Mouse (Mus musculus) liver, embryonic 11.5 days (tissue): ENCODE data around the gene Rdh19. TPM values are rescaled to one million over a fixed set of nuclear protein-coding genes. Genes with fewer than 3 reads are reported as not detected.
"Not testable (repeated sequence)": the region's sequence is repeated elsewhere in the genome, so short reads cannot be mapped to it uniquely, and the experiment has no call there.

Source experiments
- ATAC-seq: fragments of 200-750 bp; cut with Nextera tagmentation; replicated peaks from 2 replicates; pipeline ENCODE4 v1.8.0; 2017; ENCODE audit warnings: moderate number of reproducible peaks, mild to moderate bottlenecking, moderate TSS enrichment, moderate library complexity; ENCODE audit not compliant: low FRiP score
- DNase-seq: peaks from one replicate; pipeline ENCODE4 v3.0.0-alpha.2; 2017; ENCODE audit warnings: low spot score
- H3K27ac ChIP-seq: fragments of 300-500 bp; sonication (generic); 2 replicates; pipeline ENCODE4 v1.5.1; 2014; ENCODE audit warnings: mild to moderate bottlenecking, low read depth, low read length, control low read depth
- H3K27me3 ChIP-seq: fragments of 300-500 bp; sonication (generic); replicated peaks from 2 replicates; pipeline ENCODE4 v1.6.1; 2014; ENCODE audit warnings: low read length, mixed read lengths; ENCODE audit not compliant: control insufficient read depth, insufficient read depth
- H3K36me3 ChIP-seq: fragments of 300-500 bp; sonication (generic); 2 replicates; pipeline ENCODE4 v1.6.1; 2014; ENCODE audit warnings: mild to moderate bottlenecking, low read length, moderate library complexity, mixed read lengths; ENCODE audit not compliant: control insufficient read depth, insufficient read depth
- H3K4me1 ChIP-seq: fragments of 300-500 bp; sonication (generic); replicated peaks from 2 replicates; pipeline ENCODE4 v1.6.1; 2014; ENCODE audit warnings: low read length, mixed read lengths; ENCODE audit not compliant: control insufficient read depth, insufficient read depth
- H3K4me2 ChIP-seq: fragments of 300-500 bp; sonication (generic); 2 replicates; pipeline ENCODE4 v1.6.1; 2014; ENCODE audit warnings: mild to moderate bottlenecking, control low read depth, moderate library complexity
- H3K4me3 ChIP-seq: fragments of 300-500 bp; sonication (generic); 2 replicates; pipeline ENCODE4 v1.5.1; 2014; ENCODE audit warnings: low read depth, low read length, control low read depth
- H3K9ac ChIP-seq: fragments of 300-500 bp; sonication (generic); 2 replicates; pipeline ENCODE4 v1.6.1; 2014; ENCODE audit warnings: low read depth, low read length, control low read depth
- H3K9me3 ChIP-seq: fragments of 300-500 bp; sonication (generic); 2 replicates; pipeline ENCODE4 v1.6.1; 2016; ENCODE audit warnings: low read length, inconsistent platforms, mixed read lengths; ENCODE audit not compliant: control insufficient read depth
- WGBS: fragments of 180-500 bp; shearing (Covaris S2); extraction: QIAGEN DNeasy Blood & Tissue Kit; methylation state at CpG from one replicate; pipeline ENCODE4 v1.1.7; 2014; 5-methylcytosine and 5-hydroxymethylcytosine counted together
- polyA plus RNA-seq: library from polyadenylated mRNA; unstranded; fragments of >200 nt; fragmentation: Nextera tagmentation; extraction: Ambion mirVana; gene quantifications from 2 replicates; pipeline ENCODE4 v1.2.1, GENCODE M21; 2014

Gene Rdh19
- polyA plus RNA-seq, 1 experiment from 2014 or later: not detected

DNA sequence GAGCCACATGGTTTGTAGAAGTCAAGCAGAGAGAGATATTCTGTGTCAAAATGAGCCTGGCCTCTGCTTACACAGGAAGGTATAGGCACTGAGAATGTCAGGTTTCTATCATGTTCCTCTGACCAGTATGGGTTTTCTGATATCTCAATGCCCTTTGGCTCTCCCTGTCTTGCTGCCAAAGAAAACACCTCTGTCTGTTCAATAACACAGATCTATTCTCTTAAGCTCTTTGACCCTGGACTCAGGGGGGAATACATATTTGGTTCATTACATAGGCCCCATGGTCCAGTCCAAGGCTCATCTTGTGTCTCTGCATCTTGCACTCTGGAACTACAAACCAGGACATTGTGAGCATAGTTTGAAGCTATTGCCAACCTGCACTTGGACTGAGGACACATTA is 38.9 kb downstream of the Rdh19 start, which contains the start of gene Rdh7:
Gene Rdh7, minus strand, starts transcription at position 213 of the 400 bp plus-strand sequence.
- ATAC-seq (no peak), DNase-seq (no peak)
- no peak within 1 kb of the TSS for H3K4me2 ChIP-seq
- H3K9ac ChIP-seq: no peak within 1 kb of the TSS
- no peak within 1 kb of the TSS for H3K4me3 ChIP-seq
- no peaks in the 10 kb centered on the region for H3K9me3 ChIP-seq
- no peaks in the 10 kb centered on the region for H3K4me1 ChIP-seq
- no peak within 1 kb of the TSS for H3K27ac ChIP-seq
- H3K27me3 ChIP-seq: no peaks in the 10 kb centered on the region
- H3K36me3 ChIP-seq: no peaks in the 10 kb centered on the region

DNA sequence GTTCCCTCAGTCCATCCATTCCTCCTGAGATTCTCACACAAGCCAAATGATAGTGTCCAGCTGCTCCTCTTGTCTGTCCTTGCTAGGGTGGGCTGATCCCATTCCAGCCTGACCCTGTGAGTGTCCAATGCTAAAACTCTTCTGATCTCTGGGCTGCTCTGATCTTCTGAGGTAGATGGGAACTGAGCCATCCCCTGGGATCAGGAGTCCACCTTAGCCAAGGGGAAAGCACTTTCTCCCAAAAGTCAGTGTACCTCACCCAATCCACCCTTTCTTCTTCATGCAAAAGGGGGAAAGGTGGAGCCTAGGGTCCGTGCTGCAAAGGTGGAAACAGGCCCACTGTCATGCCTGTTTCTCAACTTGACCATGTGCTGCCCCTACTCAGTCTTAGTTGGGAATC is 41.8 kb downstream of the Rdh19 start:
- ATAC-seq (no peak), DNase-seq (no peak)
- no peaks in the 10 kb centered on the region for H3K36me3 ChIP-seq
- no peak overlapping the region for H3K4me3 ChIP-seq
- H3K27me3 ChIP-seq: no peaks in the 10 kb centered on the region
- H3K9ac ChIP-seq: no peak overlapping the region
- no peak overlapping the region for H3K4me2 ChIP-seq
- H3K9me3 ChIP-seq: no peaks in the 10 kb centered on the region
- WGBS: 71% methylated on average over 1 of the region's 1 CpGs
- H3K27ac ChIP-seq: no peak overlapping the region
- 0 out of 2 replicates have a peak, but pooled peaks cover 2% of the 10 kb centered on the region for H3K4me1 ChIP-seq

DNA sequence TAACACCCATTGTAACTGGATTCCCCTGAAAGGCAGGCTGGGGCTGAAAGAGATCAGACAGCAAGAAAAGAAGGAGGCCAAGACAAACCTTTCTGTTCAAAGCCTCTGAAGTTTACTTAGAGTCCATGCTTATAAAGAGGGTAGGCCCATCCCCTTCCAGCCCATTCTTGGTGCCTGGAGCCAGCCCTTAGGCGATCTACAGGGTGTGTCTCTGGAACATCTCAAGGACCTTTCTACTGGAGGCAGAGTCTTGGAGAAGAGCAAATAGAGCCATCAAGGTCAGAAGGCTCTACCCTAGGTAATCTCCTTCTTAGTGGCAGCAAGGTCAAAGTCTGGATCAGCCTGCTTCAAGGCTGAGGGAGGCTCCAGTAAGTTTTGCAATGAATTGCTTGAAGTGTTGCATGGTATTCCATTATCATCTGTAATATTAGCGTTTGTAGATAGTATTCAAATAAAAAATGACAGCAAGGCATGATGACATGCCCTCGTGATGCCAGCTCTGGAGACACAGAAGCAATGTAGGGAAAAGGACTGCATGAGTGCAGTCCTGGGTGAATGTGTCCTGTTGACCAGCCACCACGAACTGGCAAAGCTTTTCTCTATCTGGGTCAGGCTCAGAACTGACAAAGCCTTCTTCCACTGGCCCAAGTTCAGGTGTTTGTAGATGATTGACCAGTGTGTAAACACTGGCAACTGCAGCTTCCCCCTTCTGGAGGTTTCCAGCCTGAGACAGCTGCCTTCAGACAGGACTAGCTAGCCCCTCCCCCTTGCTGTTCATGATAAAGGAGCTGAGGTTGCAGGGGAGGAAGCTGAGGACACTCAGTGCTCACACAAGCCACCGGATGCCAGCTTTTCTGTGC is 43.7 kb downstream of the Rdh19 start:
- ATAC-seq: peak; percentile 53
- 50% methylated on average over 5 of the region's 5 CpGs for WGBS
- not testable (repeated sequence) for DNase-seq

DNA sequence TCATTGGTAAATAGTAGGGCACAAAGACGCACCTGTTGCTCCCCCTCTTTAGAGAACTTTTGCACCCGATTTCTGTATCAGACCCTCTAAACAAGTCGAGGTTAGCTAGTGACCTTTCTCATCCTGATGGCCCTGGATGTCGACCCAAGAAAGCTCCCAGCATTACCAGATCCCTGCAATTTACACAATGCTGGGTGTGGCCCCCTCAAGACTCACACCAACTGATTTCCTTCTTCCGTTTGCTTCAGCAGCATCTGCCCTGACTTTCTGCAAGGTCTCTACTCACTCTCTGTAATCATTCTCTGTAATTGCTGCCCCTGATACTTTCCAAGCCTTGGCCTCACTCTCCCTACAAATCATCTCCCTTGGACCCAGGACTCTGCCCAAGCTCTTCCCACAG is 47.0 kb downstream of the Rdh19 start:
- no peaks in the 10 kb centered on the region for H3K36me3 ChIP-seq
- no peak overlapping the region for H3K9ac ChIP-seq
- H3K27ac ChIP-seq: no peak overlapping the region
- H3K4me3 ChIP-seq: no peak overlapping the region
- no peaks in the 10 kb centered on the region for H3K9me3 ChIP-seq
- no peak for DNase-seq
- H3K4me2 ChIP-seq: no peak overlapping the region
- ATAC-seq: no peak
- 50% methylated on average over 5 of the region's 5 CpGs for WGBS
- H3K4me1 ChIP-seq: 0 out of 2 replicates have a peak, but pooled peaks cover 2% of the 10 kb centered on the region
- H3K27me3 ChIP-seq: no peaks in the 10 kb centered on the region

More for the DNA sequence above, 43.7 kb downstream of the Rdh19 start:
- H3K9me3 ChIP-seq, H3K27ac ChIP-seq, H3K4me3 ChIP-seq, H3K4me1 ChIP-seq, H3K36me3 ChIP-seq, H3K9ac ChIP-seq, H3K27me3 ChIP-seq, H3K4me2 ChIP-seq: not testable (repeated sequence)

DNA sequence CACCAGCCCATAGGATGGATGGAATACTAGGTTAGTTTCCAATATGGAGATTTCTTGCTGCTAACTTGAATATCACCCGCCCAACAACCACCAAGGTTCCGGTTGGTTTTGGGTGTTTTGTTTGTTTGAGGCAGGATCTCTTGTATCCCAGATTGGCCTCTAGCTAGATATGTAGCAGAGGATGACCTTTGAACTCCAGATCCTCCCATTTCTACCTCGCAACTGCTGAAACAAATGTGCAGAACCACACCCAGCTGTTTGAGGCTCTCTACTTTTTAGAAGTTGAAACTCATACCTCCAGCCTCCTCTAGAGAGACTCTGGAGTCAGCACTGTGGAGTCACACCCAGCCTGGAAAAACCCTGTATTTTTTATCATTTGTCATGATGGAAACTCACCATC is 47.8 kb downstream of the Rdh19 start:
- Histone ChIP-seq H3K9me3 (no peaks in the 10 kb centered on the region), H3K36me3 (no peaks in the 10 kb centered on the region), H3K27me3 (no peaks in the 10 kb centered on the region), H3K27ac (no peak overlapping the region), H3K4me2 (no peak overlapping the region), H3K4me3 (no peak overlapping the region), H3K4me1 (0 out of 2 replicates have a peak, but pooled peaks cover 2% of the 10 kb centered on the region), H3K9ac (no peak overlapping the region)
- no peak for DNase-seq
- ATAC-seq: no peak
- WGBS: 75% methylated on average over 3 of the region's 3 CpGs

DNA sequence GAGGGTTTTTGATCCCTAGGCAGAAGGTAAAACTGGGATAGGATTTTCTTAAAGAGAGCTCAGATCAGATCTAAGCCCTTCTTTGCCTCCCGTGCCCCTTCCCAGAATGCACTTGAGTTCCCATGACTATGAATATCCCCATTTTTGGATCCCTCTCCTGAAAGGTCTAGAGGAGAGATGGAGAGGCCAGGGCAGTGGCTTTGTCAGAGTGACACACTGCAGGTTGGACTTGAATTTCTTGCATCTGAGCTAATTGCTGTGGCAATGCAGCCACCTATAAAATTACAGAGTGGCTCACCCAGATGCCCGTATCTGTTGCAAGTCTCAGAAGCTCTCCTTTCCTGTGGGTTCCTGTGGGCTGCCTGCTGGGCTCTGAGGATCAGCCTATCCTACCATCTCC is 48.5 kb downstream of the Rdh19 start, which contains the start of gene Sdr9c7:
Gene Sdr9c7, plus strand, starts transcription at position 301 of the 400 bp plus-strand sequence.
- no peak within 1 kb of the TSS for H3K4me3 ChIP-seq
- 73% methylated on average over 2 of the region's 2 CpGs for WGBS
- H3K9me3 ChIP-seq: no peaks in the 10 kb centered on the region
- H3K4me2 ChIP-seq: no peak within 1 kb of the TSS
- ATAC-seq (no peak), DNase-seq (no peak)
- H3K4me1 ChIP-seq: 0 out of 2 replicates have a peak, but pooled peaks cover 2% of the 10 kb centered on the region
- no peak within 1 kb of the TSS for H3K27ac ChIP-seq
- H3K27me3 ChIP-seq: no peaks in the 10 kb centered on the region
- no peaks in the 10 kb centered on the region for H3K36me3 ChIP-seq
- H3K9ac ChIP-seq: no peak within 1 kb of the TSS

DNA sequence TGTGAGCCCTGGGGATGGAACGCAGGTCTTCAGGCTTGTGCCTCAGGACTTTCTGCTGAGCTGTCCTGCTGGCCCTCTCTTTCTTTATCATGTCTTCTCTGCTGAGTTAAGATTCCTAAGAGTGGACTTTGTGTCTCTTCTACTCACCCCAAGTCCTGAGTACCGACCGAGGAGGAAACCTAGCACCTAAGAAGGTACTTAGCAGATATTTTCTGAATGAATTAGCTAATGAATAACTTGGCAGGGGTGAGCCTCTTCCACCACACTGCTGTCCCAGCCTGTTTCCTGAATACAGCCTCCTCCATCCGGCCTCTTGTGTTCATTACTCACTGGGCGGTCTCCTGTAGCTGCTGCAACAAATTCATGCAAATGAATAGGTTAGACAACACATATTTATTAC is 50.1 kb downstream of the Rdh19 start:
- Histone ChIP-seq H3K9ac (no peak overlapping the region), H3K27ac (no peak overlapping the region), H3K9me3 (no peaks in the 10 kb centered on the region), H3K27me3 (no peaks in the 10 kb centered on the region), H3K4me3 (no peak overlapping the region), H3K4me2 (no peak overlapping the region), H3K36me3 (no peaks in the 10 kb centered on the region), H3K4me1 (no peaks in the 10 kb centered on the region)
- ATAC-seq (no peak), DNase-seq (no peak)
- WGBS: 69% methylated on average over 5 of the region's 5 CpGs

DNA sequence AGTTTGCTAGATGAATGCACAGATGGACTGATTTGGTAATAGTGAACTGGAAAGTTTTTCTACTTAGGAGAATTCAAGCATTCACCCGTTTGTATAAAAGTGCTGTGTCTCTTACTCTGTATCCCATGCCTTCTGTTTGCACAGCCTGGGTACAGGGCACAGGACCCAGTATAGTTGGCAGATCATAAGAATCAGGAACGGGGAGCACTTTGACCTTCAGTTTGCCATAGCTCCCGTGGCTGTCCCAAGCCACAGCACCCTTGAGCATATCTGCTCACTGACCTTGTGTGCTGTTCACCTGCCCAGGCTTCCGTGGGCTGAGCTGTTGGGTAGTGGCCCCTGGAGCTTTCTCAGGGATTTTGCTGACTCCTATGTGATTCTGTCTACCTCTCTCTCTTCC is 52.0 kb downstream of the Rdh19 start:
- H3K27ac ChIP-seq: no peak overlapping the region
- WGBS: 69% methylated on average over 4 of the region's 4 CpGs
- H3K27me3 ChIP-seq: no peaks in the 10 kb centered on the region
- no peak for ATAC-seq
- H3K4me2 ChIP-seq: no peak overlapping the region
- no peak overlapping the region for H3K9ac ChIP-seq
- H3K4me1 ChIP-seq: no peaks in the 10 kb centered on the region; the same call in 1 of the 2 replicates
- no peaks in the 10 kb centered on the region for H3K36me3 ChIP-seq
- H3K4me3 ChIP-seq: no peak overlapping the region
- no peaks in the 10 kb centered on the region for H3K9me3 ChIP-seq
- no peak for DNase-seq

DNA sequence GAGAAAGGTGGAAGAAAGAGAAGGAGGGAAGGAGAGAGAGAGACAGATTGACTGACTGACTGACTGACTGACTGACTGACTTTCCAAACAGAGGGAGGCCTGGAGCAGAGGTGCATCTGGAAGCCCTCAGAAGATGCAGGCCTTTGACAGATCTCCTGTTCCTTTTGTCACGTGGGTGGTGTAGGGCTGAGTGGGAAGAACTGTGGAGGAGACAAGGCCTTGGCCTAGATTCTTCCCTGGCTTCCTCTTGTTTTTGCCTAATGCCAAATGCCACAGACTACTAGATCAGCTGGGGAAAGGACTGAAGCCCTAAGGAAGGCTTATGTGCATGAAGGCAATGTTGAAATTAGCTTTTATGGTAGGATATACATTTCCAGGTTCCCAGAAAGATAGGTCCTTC is 53.4 kb downstream of the Rdh19 start:
- no peaks in the 10 kb centered on the region for H3K27me3 ChIP-seq
- no peaks in the 10 kb centered on the region for H3K9me3 ChIP-seq
- H3K4me3 ChIP-seq: no peak overlapping the region
- DNase-seq (no peak), ATAC-seq (no peak)
- H3K36me3 ChIP-seq: no peaks in the 10 kb centered on the region
- WGBS: 42% methylated on average over 1 of the region's 1 CpGs
- H3K4me2 ChIP-seq: no peak overlapping the region
- H3K4me1 ChIP-seq: no peaks in the 10 kb centered on the region; the same call in 1 of the 2 replicates
- no peak overlapping the region for H3K9ac ChIP-seq
- no peak overlapping the region for H3K27ac ChIP-seq
